Mouse (Mus musculus) G1E (cell line): Measurements from ENCODE around the gene Tep1.
"Not testable (repeated sequence)": the region's sequence is repeated elsewhere in the genome, so short reads cannot be mapped to it uniquely, and the experiment has no call there.

Experiments
- CTCF ChIP-seq: IDR thresholded peaks from 2 replicates; pipeline ENCODE4 v1.5.1; 2012; ENCODE audit warnings: low read depth, low read length, inconsistent platforms, mixed read lengths
- GATA1 ChIP-seq: IDR thresholded peaks from 2 replicates; pipeline ENCODE4 v1.6.1; 2012; ENCODE audit warnings: borderline replicate concordance, low read length, inconsistent platforms, mixed read lengths
- GATA2 ChIP-seq: IDR thresholded peaks from 2 replicates; pipeline ENCODE4 v1.6.1; 2012; ENCODE audit warnings: low read depth, low read length, inconsistent platforms, borderline replicate concordance
- POLR2AphosphoS5 ChIP-seq: IDR thresholded peaks from 2 replicates; pipeline ENCODE4 v1.6.1; 2012; ENCODE audit warnings: low read depth, low read length, inconsistent platforms; ENCODE audit not compliant: insufficient replicate concordance
- TAL1 ChIP-seq: conservative IDR thresholded peaks from 2 replicates; pipeline ENCODE4 v1.6.1; 2012; ENCODE audit warnings: low read depth, low read length, inconsistent platforms, mixed read lengths

GRCm38 (mm10) chr14:50806469-50806868 is 63.9 kb downstream of the Tep1 start:
- not testable (repeated sequence) for TF ChIP-seq TAL1, CTCF, GATA1, POLR2AphosphoS5, GATA2
